In genomic region chr9:66213386-66214032, GRCm38 (mm10) we compare ENCODE assay signal across 10 mouse cellular contexts. TPM values are rescaled to one million over a fixed set of nuclear protein-coding genes. Genes with fewer than 3 reads are reported as not detected.
DNase-seq lines count a peak whose midpoint lies in the region; ATAC-seq lines count a peak whose summit lies in the region.
"Had no signal": no experiment of that assay in that cellular context is flagged by ENCODE, and none has a peak within 500 bp of the region (broad histone marks: within the 10 kb centered on the region; RNA-seq: fewer than 3 reads in every experiment).

No protein-coding gene starts in this region.

- ATAC-seq in frontal cortex, adult (ENCODE audit: low TSS enrichment): no peak

- H3K27me3 ChIP-seq in heart, embryonic 10.5 days (ENCODE audit: insufficient read depth, poor library complexity, severe bottlenecking): no peaks in the 10 kb centered on the region

- peak overlapping the region; percentile 81 for H3K27ac ChIP-seq in heart, embryonic 10.5 days

- WGBS in heart, embryonic 10.5 days: 22% methylated on average over 5 of the region's 5 CpGs

- intact Hi-C loops in left cerebral cortex, postnatal 10 days (cut with DNase I): no loop called here

- no peaks in the 10 kb centered on the region for H3K36me3 ChIP-seq in heart, embryonic 10.5 days

- DNase-seq in urinary bladder, postnatal 14 days (ENCODE audit: low spot score): peak; percentile 52
- DNase-seq in urinary bladder, postnatal 10 days (ENCODE audit: low spot score): no peak
- DNase-seq in heart, embryonic 10.5 days (ENCODE audit: low spot score): peak; percentile 90
- peak; percentile 55 for DNase-seq in kidney, postnatal 14 days
- peak; percentile 53 for DNase-seq in lung, postnatal 36 days
- DNase-seq in thymus, postnatal 4 days: no peak
- no peak for DNase-seq in left cerebral cortex, postnatal 10 days (ENCODE audit: extremely low spot score in 1 of 2, low spot score in 2 of 2)

- peaks cover 54% of the 10 kb centered on the region for H3K4me1 ChIP-seq in heart, embryonic 10.5 days

- H3K4me3 ChIP-seq in heart, embryonic 10.5 days: peak overlapping the region; percentile 3; the same call in 1 of the 2 replicates
- H3K4me3 ChIP-seq: megakaryocyte, embryonic 14.5 days had no signal

- no peaks in the 10 kb centered on the region for H3K9me3 ChIP-seq in heart, embryonic 10.5 days
- H3K9me3 ChIP-seq: G1E; megakaryocyte, embryonic 14.5 days had no signal

RNA-seq across cellular contexts. Expression of gene Dapk2, which starts 55.5 kb away (rescaled TPM):
- 7.8 and 8.5 TPM in 2 replicates for polyA plus RNA-seq in heart, embryonic 10.5 days (2016; fragmentation: Nextera tagmentation; extraction: Ambion mirVana)
- 1 to 10 TPM; 2.1 to 3.2 TPM for total RNA-seq in left cerebral cortex, postnatal 10 days (2021)

Comparison
In these comparisons a context has a peak if more than half of its experiments do, and no peak if none do; other contexts are left out.
1. DNase-seq: peak in urinary bladder, postnatal 14 days (single experiment), heart, embryonic 10.5 days (single experiment), kidney, postnatal 14 days (single experiment) and lung, postnatal 36 days (single experiment); none in urinary bladder, postnatal 10 days (single experiment), thymus, postnatal 4 days (single experiment) and left cerebral cortex, postnatal 10 days (0 of 2).